Mouse (Mus musculus) embryo, embryonic 11.5 days (tissue): ENCODE measurements around the gene Clcn1.

Experiments
- DNase-seq: peaks from one replicate; pipeline ENCODE4 v3.0.0-alpha.2; 2012; ENCODE audit warnings: low read depth, low spot score

Clcn1 gene

DNA sequence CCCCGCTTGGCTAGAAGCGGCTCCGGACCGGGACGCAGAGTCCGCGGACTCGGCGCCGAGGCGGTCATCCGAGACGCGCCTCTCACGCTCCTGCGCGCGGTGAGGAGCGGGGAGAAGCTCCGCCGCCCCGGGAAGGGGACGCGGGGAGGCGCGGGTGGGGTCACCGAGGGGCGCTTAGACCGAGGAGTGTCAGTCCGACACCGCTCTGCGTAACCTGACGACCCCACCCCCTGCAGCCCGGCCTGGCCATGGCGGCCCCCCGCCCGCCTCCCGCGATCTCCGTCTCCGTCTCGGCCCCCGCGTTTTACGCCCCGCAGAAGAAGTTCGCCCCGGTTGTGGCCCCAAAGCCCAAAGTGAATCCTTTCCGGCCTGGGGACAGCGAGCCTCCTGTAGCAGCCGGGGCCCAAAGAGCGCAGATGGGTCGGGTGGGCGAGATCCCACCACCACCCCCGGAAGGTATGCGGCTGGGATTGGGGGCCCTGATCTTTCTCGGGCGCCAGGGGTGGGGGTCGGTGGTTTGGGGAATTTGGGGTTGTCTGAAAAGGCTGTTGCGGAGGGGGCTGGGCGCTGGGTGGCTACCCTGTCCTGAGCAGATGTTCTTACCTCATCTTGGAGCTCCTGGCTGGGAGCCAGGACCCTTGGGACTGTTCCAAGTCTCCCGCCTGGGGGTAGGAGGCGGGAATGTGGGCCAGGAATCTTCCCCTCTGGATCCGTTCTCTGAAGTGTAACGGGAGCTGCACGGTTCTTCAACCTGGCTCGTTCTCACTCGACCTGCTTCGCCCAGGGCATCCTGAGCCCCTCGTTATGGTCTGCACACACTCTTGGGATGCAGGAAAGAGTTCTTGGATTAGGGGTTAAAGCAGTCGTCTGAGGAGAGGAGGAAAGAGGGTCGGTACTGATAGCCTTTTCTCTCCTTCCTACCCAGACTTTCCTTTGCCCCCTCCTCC, 63.8 kb downstream of the Clcn1 start:
- DNase-seq, result peak; percentile 59

DNA sequence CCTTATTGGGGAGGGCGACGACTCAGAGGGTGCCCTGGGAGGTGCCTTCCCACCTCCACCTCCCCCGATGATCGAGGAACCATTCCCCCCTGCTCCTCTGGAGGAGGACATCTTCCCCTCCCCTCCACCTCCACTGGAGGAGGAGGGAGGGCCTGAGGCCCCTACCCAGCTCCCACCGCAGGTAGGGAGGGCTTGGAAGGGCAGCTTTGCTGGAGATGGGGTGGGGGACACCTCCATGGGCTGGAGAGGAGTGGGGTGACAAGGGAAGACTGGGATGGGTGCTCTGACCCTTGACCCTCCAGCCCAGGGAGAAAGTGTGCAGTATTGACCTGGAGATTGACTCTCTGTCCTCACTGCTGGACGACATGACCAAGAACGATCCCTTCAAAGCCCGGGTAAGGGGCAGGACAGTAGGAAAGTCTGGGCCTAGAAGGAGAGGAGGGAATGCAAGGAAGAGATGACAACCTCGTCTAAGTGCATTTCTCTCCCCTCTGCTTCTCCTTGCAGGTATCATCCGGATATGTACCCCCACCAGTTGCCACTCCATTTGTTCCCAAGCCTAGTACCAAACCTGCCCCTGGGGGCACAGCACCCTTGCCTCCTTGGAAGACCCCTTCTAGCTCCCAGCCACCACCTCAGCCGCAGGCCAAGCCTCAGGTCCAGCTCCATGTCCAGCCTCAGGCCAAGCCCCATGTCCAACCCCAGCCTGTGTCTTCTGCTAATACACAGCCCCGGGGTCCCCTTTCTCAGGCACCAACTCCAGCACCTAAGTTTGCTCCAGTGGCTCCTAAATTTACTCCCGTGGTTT, 64.7 kb downstream of the Clcn1 start:
- no peak for DNase-seq

GRCm38 (mm10) chr6:42351776-42352485, 65.4 kb downstream of the Clcn1 start:
- DNase-seq, result no peak

- DNase-seq, result no peak
These were observed 66.0 kb downstream of the Clcn1 start for GRCm38 (mm10) chr6:42352486-42352846.

DNA sequence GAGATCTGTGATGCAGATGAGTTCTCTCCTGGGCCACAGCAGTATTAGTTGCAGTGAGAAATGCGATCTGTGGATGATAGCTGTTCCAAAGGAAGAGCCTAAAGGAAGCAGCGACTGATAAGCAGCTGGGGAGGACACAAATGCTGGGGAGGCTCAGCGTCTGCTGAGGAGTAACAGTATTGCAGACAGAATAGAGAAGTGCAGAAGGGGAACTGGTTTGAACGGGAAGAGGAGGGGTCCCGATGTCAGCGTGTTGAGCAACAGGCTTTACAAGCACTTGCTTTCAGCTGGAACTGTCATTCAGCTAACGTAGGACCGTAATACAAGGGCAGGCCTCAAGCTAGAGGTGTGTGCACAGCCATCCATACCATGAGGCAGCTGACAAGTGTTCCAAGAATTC, 66.7 kb downstream of the Clcn1 start:
- DNase-seq, result no peak

DNA sequence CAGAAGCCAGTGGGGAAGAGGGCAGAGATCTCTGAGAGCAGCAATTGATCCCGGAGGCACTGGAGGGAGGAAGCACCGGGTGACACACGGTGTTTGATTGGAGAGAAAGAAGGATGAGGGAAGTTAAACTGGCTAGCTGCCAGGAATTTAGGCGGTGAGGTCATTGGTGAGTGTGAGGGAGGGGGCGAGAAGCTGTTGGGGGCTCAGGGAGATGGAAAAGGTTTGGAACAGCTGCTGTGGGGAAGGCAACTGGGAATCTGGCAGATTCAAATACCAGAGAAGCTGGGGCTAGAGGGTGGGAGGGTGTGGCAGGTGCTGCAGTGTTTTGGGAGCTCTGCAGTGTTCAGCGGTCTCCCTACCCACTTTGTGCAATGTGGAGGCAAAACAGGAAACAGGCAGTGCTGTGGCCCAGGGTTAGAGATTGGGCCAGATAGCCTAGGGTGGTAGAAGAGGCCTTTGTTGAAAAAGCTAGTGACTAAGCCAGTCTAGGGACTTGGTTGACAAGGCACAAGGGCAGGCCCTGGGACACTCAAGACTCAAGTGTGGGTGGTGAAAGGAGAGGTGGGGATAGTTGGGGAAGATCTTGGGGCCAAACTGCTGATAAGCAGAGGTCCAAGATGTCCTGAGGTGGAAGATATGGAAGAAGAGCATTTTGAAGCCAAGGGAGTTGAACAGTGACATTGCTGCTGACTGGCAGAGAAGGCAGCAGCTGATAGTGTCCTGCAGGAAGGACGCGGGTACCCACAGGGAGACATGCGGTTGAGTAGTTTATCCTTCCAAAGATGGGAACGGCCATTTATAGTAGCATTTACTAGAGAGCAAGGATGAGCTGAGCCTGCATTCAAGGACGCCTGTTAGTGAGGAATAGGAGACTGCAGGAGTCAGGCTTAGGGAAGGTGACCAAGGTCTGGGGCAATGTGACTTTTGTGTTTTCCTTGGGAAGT, 67.9 kb downstream of the Clcn1 start:
- no peak for DNase-seq

DNA sequence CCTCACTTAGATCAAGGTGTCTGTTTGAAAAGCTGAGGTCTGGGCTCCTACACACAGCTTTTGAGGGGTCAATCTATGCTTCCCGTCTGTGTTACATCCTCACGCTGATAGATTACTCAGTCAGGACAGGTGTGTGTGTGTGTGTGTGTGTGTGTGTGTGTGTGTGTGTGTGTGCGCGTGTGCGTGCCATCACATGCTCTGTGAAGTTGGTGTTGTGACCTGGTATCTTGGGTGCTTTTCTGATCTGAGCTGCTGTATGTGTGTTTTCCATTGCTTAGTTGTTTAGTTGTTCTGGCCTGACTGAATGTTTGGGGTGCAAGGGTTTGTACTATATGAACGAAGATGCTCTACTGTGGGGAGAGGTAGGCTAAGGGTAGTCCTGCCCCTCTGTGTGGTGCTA, 68.9 kb downstream of the Clcn1 start:
- DNase-seq, result no peak

- no peak for DNase-seq
These were observed 69.5 kb downstream of the Clcn1 start for GRCm38 (mm10) chr6:42355794-42356600.

DNA sequence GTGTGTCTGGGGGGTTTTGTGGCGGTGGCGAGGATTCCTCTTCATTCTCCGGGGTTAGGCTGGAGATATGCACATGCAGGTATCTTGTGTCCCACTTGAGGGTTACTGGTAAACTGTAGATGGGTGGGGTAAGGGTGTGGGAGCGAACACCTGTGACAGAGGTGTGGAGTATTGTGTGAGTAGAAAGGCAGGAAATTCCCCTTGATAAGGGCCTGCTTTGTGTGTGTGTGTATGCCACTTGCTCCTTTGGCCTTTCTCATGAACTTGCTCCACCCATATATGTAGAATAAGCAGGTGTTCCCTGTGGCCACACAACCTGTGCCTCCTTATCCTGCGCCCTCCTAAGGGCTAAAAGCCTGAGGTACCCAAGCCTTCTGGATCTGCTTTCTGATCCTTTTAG, 70.4 kb downstream of the Clcn1 start:
- no peak for DNase-seq

GRCm38 (mm10) chr6:42357901-42358300, 71.4 kb downstream of the Clcn1 start:
- no peak for DNase-seq

GRCm38 (mm10) chr6:42358901-42359300, 72.4 kb downstream of the Clcn1 start:
- no peak for DNase-seq

GRCm38 (mm10) chr6:42359364-42360147, 73.1 kb downstream of the Clcn1 start:
- no peak for DNase-seq

GRCm38 (mm10) chr6:42360231-42360840, 73.9 kb downstream of the Clcn1 start:
- no peak for DNase-seq

- DNase-seq, result no peak
These were observed 74.8 kb downstream of the Clcn1 start for GRCm38 (mm10) chr6:42361041-42361895.

DNA sequence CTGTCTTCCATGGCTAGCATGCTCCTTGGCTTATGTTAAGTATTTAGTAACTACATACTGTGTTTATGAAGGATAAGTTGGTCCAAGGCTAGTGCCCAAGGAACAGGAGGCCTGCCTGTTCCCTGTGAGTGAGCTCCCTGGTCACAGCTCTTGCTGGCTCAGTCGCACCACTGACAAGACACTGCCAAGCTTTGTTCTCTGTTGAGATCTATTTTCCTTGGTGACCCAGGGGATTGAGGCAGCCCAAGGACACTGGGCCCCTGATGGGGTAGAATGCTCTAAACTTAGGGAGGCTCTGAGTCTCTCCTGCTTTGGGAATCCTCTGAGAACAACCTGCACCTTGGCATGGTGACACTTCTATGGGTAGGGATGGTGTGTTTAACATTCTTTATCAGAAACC, 75.6 kb downstream of the Clcn1 start:
- DNase-seq, result no peak

GRCm38 (mm10) chr6:42362497-42362896, 76.0 kb downstream of the Clcn1 start:
- DNase-seq, result no peak

DNA sequence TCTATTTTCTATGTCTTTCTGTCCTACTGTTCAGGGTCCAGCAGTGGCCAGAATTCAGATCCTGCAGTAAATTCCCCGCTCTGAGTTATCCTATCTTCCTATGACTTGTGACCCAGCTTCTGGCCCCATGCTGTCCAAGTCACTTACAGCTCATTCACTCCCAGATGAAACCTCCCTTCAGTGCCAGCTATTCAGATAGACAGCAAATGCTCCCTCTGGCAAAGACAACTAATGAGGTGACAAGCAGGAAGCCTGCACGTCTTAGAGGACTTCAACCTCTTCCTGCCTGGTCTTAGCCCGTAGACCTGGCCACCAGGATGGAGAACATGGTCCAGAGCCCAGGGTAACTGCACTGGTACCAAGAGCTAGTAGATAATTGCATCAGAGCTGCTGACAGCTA, 76.5 kb downstream of the Clcn1 start:
- DNase-seq, result no peak

GRCm38 (mm10) chr6:42364066-42364465, 77.6 kb downstream of the Clcn1 start:
- DNase-seq, result no peak
